9 mouse cellular contexts compared by ENCODE assay signal in the genomic region with DNA sequence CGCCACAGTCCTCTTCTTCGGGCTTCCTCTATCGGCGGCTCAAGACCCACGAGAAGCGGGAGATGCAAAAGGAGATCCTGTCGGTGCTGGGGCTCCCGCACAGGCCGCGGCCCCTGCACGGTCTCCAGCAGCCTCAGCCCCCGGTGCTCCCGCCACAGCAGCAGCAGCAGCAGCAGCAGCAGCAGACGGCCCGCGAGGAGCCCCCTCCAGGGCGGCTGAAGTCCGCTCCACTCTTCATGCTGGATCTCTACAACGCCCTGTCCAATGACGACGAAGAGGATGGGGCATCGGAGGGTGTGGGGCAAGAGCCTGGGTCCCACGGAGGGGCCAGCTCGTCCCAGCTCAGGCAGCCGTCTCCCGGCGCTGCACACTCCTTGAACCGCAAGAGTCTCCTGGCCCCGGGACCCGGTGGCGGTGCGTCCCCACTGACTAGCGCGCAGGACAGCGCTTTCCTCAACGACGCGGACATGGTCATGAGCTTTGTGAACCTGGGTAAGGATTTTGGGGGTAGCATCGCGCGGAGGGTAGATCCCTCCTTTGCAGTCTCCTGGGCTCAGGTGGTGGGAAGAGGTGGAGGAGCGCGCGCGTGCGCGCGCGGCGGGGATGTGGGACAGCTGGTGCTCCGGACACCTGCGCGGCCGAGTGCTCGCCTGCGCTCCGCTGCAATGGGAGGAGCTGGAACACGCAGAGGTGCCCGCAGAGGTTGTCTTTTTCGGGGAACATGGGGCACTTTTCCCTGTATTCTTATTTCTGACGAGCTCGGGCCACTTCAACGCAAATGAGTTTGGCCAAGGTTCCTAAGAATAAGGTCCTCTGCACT. TPM values are rescaled to one million over a fixed set of nuclear protein-coding genes. Genes with fewer than 3 reads are reported as not detected.
A peak's percentile ranks its signal among the peaks of the same experiment; 100 is the strongest.
DNase-seq lines count a peak whose midpoint lies in the region; ATAC-seq and TF ChIP-seq lines count a peak whose summit lies in the region.
"Had no signal": no experiment of that assay in that cellular context is flagged by ENCODE, and none has a peak within 500 bp of the region (broad histone marks: within the 10 kb centered on the region; RNA-seq: fewer than 3 reads in every experiment).

No protein-coding gene starts in this region.

- peak overlapping the region; percentile 53 for H3K9ac ChIP-seq in lung, embryonic 16.5 days (ENCODE audit: low read length)
- H3K9ac ChIP-seq in embryonic facial prominence, embryonic 15.5 days, result peak overlapping the region; percentile 40
- H3K9ac ChIP-seq in hindbrain, embryonic 12.5 days, result peak overlapping the region; percentile 56
- H3K9ac ChIP-seq in liver, embryonic 14.5 days (replicated peaks), result no peak overlapping the region
- H3K9ac ChIP-seq in stomach, postnatal 0 days (ENCODE audit: low read length), result peak overlapping the region; percentile 45

- peak overlapping the region; percentile 77 for H3K4me2 ChIP-seq in lung, embryonic 16.5 days (ENCODE audit: low read depth, low read length)
- H3K4me2 ChIP-seq in embryonic facial prominence, embryonic 15.5 days (replicated peaks), result peak overlapping the region; percentile 90
- peak overlapping the region; percentile 70 for H3K4me2 ChIP-seq in hindbrain, embryonic 12.5 days (replicated peaks)
- H3K4me2 ChIP-seq in liver, embryonic 14.5 days (ENCODE audit: low read depth), result peak overlapping the region; percentile 50; the same call in 1 of the 2 replicates
- peak overlapping the region; percentile 83 for H3K4me2 ChIP-seq in stomach, postnatal 0 days (replicated peaks; ENCODE audit: low read depth)

- no peaks in the 10 kb centered on the region for H3K36me3 ChIP-seq in lung, embryonic 16.5 days (ENCODE audit: control insufficient read depth, insufficient read depth, low read length)
- no peaks in the 10 kb centered on the region for H3K36me3 ChIP-seq in embryonic facial prominence, embryonic 15.5 days
- no peaks in the 10 kb centered on the region for H3K36me3 ChIP-seq in hindbrain, embryonic 12.5 days
- no peaks in the 10 kb centered on the region for H3K36me3 ChIP-seq in liver, embryonic 14.5 days (replicated peaks; ENCODE audit: control insufficient read depth, insufficient read depth, low read depth)
- H3K36me3 ChIP-seq in stomach, postnatal 0 days (ENCODE audit: control insufficient read depth, insufficient read depth, low read length), result no peaks in the 10 kb centered on the region

- H3K4me3 ChIP-seq in lung, embryonic 16.5 days (ENCODE audit: low read length), result peak overlapping the region; percentile 54
- peak overlapping the region; percentile 54 for H3K4me3 ChIP-seq in embryonic facial prominence, embryonic 15.5 days (replicated peaks)
- H3K4me3 ChIP-seq in hindbrain, embryonic 12.5 days, result peak overlapping the region; percentile 46
- H3K4me3 ChIP-seq in liver, embryonic 14.5 days (ENCODE audit: insufficient read depth in 1 of 2, low read depth in 2 of 2, low read length in 2 of 2), result peak overlapping the region in 1 of 2 experiments; percentile 36; a peak in 2 of 4 replicates
- H3K4me3 ChIP-seq in stomach, postnatal 0 days (ENCODE audit: low read depth, low read length), result peak overlapping the region; percentile 47

- no peak for TF ChIP-seq EP300 in liver, embryonic 14.5 days (IDR thresholded peaks at IDR 0.05; ENCODE audit: low read depth)
- TF ChIP-seq EP300 in stomach, postnatal 0 days (optimal IDR thresholded peaks at IDR 0.05), result no peak

- no peaks in the 10 kb centered on the region for H3K9me3 ChIP-seq in lung, embryonic 16.5 days (ENCODE audit: control insufficient read depth, low read length)
- no peaks in the 10 kb centered on the region for H3K9me3 ChIP-seq in embryonic facial prominence, embryonic 15.5 days (replicated peaks)
- no peaks in the 10 kb centered on the region for H3K9me3 ChIP-seq in hindbrain, embryonic 12.5 days (replicated peaks)
- H3K9me3 ChIP-seq in liver, embryonic 14.5 days (ENCODE audit: control insufficient read depth, low read length), result no peaks in the 10 kb centered on the region
- H3K9me3 ChIP-seq in stomach, postnatal 0 days (ENCODE audit: control insufficient read depth, low read length), result no peaks in the 10 kb centered on the region

- TF ChIP-seq CTCF in liver, embryonic 14.5 days (IDR thresholded peaks at IDR 0.05; ENCODE audit: low read depth), result no peak
- no peak for TF ChIP-seq CTCF in stomach, postnatal 0 days (IDR thresholded peaks at IDR 0.05; ENCODE audit: low read depth)

- DNase-seq in lung, postnatal 25 days (ENCODE audit: low spot score), result no peak
- DNase-seq in liver, embryonic 14.5 days (ENCODE audit: low read depth in 3 of 3, low spot score in 3 of 3), result no peak
- DNase-seq in stomach, postnatal 0 days (ENCODE audit: low spot score), result peak; percentile 22
- DNase-seq in urinary bladder, postnatal 10 days (ENCODE audit: low spot score), result no peak
- DNase-seq in urinary bladder, adult 2 months (ENCODE audit: low spot score), result no peak

- no peak overlapping the region for H3K27ac ChIP-seq in lung, embryonic 16.5 days (ENCODE audit: low read length)
- H3K27ac ChIP-seq in embryonic facial prominence, embryonic 15.5 days (replicated peaks), result no peak overlapping the region
- H3K27ac ChIP-seq in hindbrain, embryonic 12.5 days, result no peak overlapping the region
- no peak overlapping the region for H3K27ac ChIP-seq in liver, embryonic 14.5 days
- no peak overlapping the region for H3K27ac ChIP-seq in stomach, postnatal 0 days (replicated peaks)
- H3K27ac ChIP-seq: macrophage had no signal

- peaks cover 50% of the 10 kb centered on the region for H3K27me3 ChIP-seq in lung, embryonic 16.5 days (ENCODE audit: control insufficient read depth, insufficient read depth, low read depth, low read length)
- H3K27me3 ChIP-seq in embryonic facial prominence, embryonic 15.5 days, result peaks cover 37% of the 10 kb centered on the region
- peaks cover 67% of the 10 kb centered on the region for H3K27me3 ChIP-seq in hindbrain, embryonic 12.5 days
- peaks cover 41% of the 10 kb centered on the region for H3K27me3 ChIP-seq in liver, embryonic 14.5 days (ENCODE audit: control insufficient read depth, insufficient read depth, low read length)
- peaks cover 16% of the 10 kb centered on the region; the same call in 1 of the 2 replicates for H3K27me3 ChIP-seq in stomach, postnatal 0 days (ENCODE audit: control insufficient read depth, insufficient read depth, low read length)

- ATAC-seq in lung, embryonic 16.5 days (ENCODE audit: low read depth), result no peak
- ATAC-seq in embryonic facial prominence, embryonic 15.5 days (ENCODE audit: insufficient number of reproducible peaks, low FRiP score, low TSS enrichment, low read depth), result no peak
- ATAC-seq in hindbrain, embryonic 12.5 days (ENCODE audit: low FRiP score), result peak; percentile 27
- no peak for ATAC-seq in liver, embryonic 14.5 days (ENCODE audit: insufficient read depth)
- ATAC-seq in stomach, postnatal 0 days (ENCODE audit: low FRiP score, low TSS enrichment), result no peak

- H3K4me1 ChIP-seq in lung, embryonic 16.5 days (replicated peaks; ENCODE audit: control insufficient read depth, insufficient read depth, low read length), result peaks cover 25% of the 10 kb centered on the region
- H3K4me1 ChIP-seq in embryonic facial prominence, embryonic 15.5 days, result peaks cover 45% of the 10 kb centered on the region
- peaks cover 26% of the 10 kb centered on the region for H3K4me1 ChIP-seq in hindbrain, embryonic 12.5 days
- H3K4me1 ChIP-seq in liver, embryonic 14.5 days (replicated peaks; ENCODE audit: control insufficient read depth in 2 of 2, insufficient read depth in 2 of 2, low read length in 1 of 2), result no peaks in the 10 kb centered on the region
- H3K4me1 ChIP-seq in stomach, postnatal 0 days (replicated peaks; ENCODE audit: control insufficient read depth, insufficient read depth), result 0 out of 2 replicates have a peak, but pooled peaks cover 4% of the 10 kb centered on the region

- under 1% methylated on average over 59 of the region's 63 CpGs for WGBS in lung, embryonic 16.5 days
- under 1% methylated on average over 63 of the region's 63 CpGs for WGBS in embryonic facial prominence, embryonic 15.5 days
- 1% methylated on average over 63 of the region's 63 CpGs for WGBS in hindbrain, embryonic 12.5 days
- WGBS in liver, embryonic 14.5 days (ENCODE audit: insufficient replicate concordance), result 2% methylated on average over 63 of the region's 63 CpGs
- WGBS in stomach, postnatal 0 days, result under 1% methylated on average over 42 of the region's 63 CpGs

RNA-seq across cellular contexts. Expression of gene Bmp6, which starts 1.4 kb away (rescaled TPM):
- polyA plus RNA-seq in lung, embryonic 16.5 days (2015; fragmentation: Nextera tagmentation; extraction: Ambion mirVana), result 1.3 and 1.6 TPM in 2 replicates
- 5.1 and 5.2 TPM in 2 replicates for polyA plus RNA-seq in embryonic facial prominence, embryonic 15.5 days (2015; fragmentation: Nextera tagmentation; extraction: Ambion mirVana)
- polyA plus RNA-seq in hindbrain, embryonic 12.5 days (2016; fragmentation: Nextera tagmentation; extraction: Ambion mirVana), result 4.6 and 5.0 TPM in 2 replicates
- 0.39 and 0.54 TPM in 2 replicates for polyA plus RNA-seq in liver, embryonic 14.5 days (2012; rRNA removed)
- 0.19 and 0.20 TPM in 2 replicates for polyA plus RNA-seq in liver, embryonic 14.5 days (2014; fragmentation: Nextera tagmentation; extraction: Ambion mirVana)
- 1.6 and 1.7 TPM in 2 replicates for polyA plus RNA-seq in stomach, postnatal 0 days (2015; fragmentation: Nextera tagmentation; extraction: Ambion mirVana)
- 19.4 and 20.0 TPM in 2 replicates for polyA plus RNA-seq in urinary bladder, adult 2 months (2012; rRNA removed)
- polyA plus RNA-seq: macrophage had no signal
